Mouse (Mus musculus): ENCODE measurements around the gene Acsm5.

Acsm5 gene

GRCm38 (mm10) chr7:119519163-119519562, at the start of gene Acsm5:
Gene Acsm5 (plus strand): TSS chr7:119519463.
- DNase-seq (ENCODE audit: low spot score in 2 of 2): no peak

DNA sequence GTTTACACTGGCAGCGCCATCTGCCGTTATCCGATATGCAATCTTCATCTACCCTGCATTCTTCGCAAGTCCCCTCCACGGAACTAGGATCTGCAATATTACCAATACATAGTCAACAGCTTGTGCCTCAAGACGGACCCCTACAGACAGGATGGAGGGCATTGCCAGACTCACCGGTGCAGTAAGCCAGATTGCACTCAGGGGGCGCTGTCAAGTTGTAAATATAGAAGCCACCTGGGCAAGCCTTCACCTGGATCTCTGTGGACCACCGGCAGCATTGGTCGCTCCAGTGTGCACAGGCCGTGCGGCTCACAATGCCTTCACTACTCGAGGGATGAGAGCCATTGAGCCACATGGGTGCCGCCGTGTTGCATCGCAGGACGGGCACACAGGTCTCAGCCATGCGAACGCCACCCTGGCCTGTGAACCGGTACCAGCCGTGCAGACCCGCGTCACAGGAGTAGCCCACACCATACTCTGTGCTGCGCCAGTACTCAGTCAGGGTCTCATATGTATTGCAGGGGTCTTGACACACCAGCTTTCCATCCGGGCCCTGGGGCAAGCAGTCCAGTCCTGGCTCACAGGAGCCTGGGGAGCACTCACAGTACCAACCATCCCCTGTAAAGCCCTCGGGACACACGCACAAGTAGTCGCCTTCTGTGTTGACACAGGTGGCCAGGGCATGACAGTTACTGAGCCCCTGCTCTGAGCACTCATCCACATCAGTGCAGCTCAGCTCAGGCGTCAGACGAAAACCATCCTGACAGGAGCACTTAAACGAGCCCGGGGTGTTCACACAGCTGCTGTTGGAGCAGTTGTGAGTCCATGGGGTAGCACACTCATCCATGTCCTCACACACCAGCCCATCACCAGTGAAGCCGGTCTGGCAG, 42.5 kb upstream of the Acsm5 start:
- DNase-seq (ENCODE audit: low spot score in 2 of 2): no peak

- DNase-seq (ENCODE audit: low spot score in 2 of 2): no peak
These were observed 40.0 kb upstream of the Acsm5 start, which contains the start of gene Umod for GRCm38 (mm10) chr7:119479256-119479655. Gene Umod (minus strand): TSS chr7:119479282.

DNA sequence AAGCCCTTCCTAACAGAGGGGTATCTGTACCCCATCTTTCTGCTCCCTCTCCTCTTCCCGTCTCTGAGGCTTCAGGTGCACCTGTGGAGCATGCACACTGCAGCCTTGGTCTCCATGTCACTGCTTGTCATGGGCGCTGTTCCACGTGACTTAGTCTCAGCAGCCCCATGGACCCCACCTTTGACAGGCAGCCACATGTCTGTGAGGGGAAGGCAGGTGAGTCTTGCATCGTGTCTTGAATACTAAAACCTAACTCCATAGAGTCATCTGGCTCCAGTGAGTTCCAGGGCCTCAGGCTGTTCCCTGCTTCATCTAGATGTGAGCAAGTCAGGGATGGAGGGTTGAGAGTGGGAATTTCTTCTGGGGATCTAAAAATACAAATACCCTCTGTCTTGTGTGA, 35.1 kb upstream of the Acsm5 start:
- no peak for DNase-seq (ENCODE audit: low spot score in 2 of 2)

DNA sequence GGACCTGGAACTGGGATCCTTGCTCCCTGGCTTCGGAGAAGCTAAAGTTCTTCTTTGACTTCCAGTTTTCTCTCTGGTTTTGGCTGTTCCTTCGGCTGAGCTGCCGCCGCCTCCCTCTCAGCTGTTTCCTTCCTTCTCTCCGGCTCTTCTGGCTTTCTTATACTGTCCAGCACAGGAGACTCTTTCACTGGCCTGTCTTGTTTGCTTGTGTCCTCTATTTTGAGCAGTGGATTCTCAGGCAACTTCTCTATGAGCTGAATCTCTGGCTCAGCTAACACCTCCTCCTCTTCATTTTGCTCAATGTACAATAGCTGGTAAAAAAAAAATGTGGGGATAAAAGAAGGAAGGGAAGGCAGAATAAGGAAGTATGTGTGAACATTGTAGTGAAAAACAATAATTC, 32.6 kb upstream of the Acsm5 start:
- no peak for DNase-seq (ENCODE audit: low spot score in 2 of 2)

GRCm38 (mm10) chr7:119490041-119490780, 29.1 kb upstream of the Acsm5 start:
- DNase-seq (ENCODE audit: low spot score in 2 of 2): no peak

DNA sequence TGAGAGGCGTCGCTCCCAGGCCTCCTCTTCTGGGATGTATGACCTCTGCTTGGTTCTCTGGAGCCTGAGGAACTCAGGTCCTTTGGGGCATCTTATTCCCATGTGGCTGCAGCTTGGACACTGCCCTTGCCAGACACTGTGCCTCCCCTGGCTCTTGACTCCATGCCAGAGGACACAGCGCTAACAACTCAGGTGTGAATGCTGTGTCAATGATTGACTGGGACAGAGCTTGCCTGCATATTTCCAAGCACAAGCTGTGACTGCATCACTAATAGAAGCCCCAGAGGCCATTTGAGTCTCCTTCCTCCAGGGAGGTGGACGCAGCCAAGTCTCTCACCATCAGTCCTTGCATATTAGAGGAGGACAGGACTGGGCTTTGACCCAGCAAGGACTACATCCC, 8.1 kb upstream of the Acsm5 start:
- DNase-seq (ENCODE audit: low spot score in 2 of 2): no peak

- peak in 1 of 2 experiments; percentile 22 for DNase-seq (ENCODE audit: low spot score in 2 of 2)
These were observed 6.2 kb upstream of the Acsm5 start for GRCm38 (mm10) chr7:119513056-119513455.

DNA sequence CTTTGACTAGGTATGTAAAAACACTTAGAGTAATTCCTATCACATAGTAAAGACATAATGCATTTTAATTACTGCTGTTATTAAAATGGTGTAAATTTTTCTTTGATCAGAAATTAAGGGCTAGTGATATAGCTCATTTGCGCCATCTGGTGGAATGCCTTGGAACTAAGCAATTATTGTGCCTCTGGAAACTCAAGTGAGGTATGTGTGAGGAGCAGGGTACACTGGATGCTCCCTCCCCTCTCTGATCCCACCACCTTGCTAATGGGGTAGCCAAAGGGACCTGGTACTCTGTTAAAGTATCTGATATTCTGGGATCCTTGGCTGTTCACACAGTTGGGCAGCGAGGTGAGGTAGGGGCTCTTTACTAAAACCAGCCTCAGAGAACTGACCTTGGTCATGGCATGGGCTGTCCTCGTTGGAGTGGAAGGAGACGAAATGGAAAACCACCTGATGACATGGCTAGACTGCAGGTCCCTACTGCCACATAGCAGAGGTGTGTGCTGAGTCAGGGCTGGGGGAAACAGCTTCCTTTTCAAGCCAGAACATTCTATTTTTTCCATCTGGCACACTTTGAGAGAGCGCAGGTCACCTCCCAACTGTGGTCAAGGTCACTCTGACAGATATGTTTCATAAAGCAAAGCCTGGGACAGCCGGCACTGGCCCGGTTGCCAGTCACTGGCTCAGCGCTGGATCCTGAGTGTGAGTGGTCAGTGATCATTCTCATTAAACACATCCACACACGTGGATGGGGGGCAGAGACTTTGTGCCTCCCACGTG, 3.6 kb upstream of the Acsm5 start:
- peak in 1 of 2 experiments; percentile 35 for DNase-seq (ENCODE audit: low spot score in 2 of 2)

DNA sequence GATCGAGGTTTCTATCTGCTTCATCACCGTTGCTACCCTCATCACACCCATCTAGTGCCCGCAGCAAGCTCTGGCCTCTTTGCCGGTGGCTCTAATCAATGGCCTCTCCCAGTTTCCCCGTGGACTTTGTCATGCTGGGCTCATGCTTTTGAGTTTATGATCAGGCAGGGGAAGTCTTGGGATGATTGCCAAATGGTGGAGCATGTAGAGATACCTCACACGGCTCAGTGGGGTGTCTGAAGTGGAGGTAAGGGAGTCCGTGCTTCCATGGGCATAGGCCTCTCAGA, 3.0 kb upstream of the Acsm5 start:
- no peak for DNase-seq (ENCODE audit: low spot score in 2 of 2)

DNA sequence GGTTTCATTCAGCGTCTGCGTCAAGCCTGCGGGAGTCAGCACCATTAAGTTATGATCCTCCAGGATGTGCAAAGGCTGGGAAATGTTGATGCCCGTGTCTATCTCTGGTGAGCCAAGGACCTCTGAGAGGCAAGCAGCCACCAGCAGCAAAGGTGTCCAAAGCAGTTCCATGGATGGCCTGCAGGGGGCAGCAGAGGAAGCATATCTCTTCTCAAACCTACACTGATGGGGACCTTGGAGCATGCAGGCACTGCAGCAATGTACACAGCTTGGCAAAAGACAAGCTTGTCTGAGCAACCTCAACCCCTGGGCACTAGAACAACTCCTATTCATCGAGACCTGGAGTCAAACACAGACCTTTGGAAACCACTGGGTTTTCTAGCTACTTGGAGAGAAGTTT, 391 bp downstream of the Acsm5 start:
- peak; percentile 33 to 65 for DNase-seq (ENCODE audit: low spot score in 2 of 2)

DNA sequence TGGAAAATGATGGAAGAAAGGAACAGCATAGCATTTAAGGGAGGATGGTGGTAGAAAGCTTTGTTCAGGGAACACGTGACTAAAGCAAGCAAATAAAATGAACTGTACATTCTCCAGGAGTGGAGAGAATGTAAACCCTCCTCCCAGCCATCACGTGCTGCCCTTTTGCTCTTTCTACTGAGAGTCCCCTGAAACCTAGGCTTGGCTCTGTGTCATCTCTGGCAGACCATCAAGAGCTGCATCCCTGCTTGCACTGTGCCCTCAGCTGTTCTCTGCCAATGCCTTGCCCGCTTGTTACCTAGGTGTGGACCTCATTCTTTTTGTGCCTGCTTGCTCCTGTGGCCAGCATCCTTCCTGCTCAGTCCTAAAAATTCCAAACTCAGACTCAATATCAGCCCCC, 2.6 kb downstream of the Acsm5 start:
- DNase-seq (ENCODE audit: low spot score in 2 of 2): no peak

- DNase-seq (ENCODE audit: low spot score in 2 of 2): no peak
These were observed 3.1 kb downstream of the Acsm5 start for GRCm38 (mm10) chr7:119522385-119522784.

DNA sequence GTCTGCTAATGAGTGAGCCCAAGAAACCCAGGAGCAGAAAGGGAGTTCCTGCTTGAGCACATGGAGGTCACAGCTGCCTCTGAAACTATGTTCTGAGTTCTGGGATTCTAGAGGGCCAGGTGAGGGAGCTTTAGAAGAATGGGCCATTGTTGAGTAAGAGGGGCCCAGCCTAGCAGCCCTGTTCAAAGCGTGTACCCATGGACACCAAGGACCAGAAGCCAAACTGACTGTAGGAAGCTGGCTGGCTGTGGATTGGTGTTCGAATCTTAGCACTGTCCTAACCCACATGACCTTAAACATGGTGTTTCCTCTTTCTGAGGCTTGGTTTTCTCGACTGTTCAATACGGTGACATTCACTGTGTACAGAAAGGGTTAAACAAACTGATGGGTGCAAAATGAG, 4.1 kb downstream of the Acsm5 start, which contains the start of gene Pdilt:
Pdilt (minus strand) TSS at position 101 of the 400 bp plus-strand sequence.
- DNase-seq (ENCODE audit: low spot score in 2 of 2): no peak

DNA sequence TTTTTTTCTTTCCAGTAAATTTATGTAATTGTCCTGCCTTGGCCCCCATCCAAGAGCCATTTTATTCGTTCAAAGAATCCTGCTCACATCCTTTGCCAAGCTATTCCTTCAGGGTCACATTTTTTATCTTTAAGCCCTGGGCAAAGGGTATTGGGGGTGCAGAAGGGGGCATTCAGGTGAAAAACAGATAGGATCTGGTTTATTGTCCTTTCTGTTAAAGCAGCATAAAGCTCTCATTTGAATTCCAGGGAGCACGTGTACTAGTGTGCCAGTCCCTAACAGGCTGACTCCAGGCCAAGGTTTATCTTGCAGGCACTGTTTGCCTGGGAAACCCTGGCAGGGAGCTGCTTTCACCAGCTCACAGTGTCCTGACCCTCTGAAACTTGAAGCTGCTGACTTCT, 6.6 kb downstream of the Acsm5 start:
- peak; percentile 8 to 13 for DNase-seq (ENCODE audit: low spot score in 2 of 2)

DNA sequence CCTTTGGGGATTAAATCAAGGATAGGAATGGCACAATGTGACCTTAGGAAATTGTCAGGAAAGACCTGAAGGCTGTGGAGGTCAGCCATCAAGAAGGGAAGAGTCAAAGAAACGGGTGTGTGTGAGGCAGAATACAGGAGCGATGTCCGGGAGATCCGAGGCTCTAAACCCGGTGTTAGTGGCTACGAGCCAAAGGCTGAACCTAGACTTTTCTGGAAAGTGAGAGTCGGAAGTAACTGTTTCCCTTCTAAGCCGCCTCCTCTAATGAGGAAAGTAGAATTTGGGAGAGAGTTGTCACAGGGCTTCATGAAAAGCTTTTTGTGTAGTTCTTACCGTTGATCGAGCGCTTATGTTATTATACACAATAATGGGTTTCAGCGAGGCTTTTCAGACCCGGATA, 7.2 kb downstream of the Acsm5 start:
- DNase-seq (ENCODE audit: low spot score in 2 of 2): no peak

DNA sequence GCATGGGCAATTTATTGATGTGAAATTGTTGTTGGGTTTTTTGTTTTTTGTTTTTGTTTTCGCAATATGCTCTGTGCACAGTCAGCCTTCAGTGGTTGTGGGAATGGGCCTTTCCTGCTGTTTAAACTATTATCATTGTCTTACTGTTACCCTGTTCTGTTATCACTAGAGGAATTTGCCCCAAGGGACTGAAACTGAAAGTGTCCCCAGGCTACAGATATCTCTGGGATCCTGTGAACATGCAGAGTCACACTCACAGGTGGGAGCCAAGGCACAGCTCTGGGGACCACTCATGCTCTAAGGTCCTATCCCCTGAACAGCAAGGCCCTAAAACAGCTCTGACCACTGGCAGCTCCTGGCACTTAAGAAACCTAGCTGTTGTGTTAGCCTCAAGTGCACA, 7.9 kb downstream of the Acsm5 start:
- DNase-seq (ENCODE audit: low spot score in 2 of 2): no peak

DNA sequence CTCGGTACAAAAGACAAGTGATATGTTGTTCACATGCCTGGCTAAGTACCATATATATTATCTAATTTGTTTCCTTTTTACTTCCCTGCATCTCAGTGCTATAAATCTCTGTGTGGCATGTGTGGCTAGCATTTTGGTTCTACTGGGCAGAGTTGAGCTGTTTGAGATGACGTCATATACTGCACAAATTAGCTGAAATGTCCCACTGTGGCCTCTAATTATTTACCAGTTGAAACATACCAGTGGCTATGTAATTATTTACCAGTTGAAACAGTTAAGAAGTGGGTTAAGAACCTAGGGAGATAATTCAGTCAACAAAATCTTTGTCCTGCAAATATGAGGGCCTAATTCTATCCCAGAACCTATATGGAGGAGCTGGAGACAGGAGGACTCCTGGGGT, 8.3 kb downstream of the Acsm5 start:
- DNase-seq (ENCODE audit: low spot score in 2 of 2): no peak

- DNase-seq (ENCODE audit: low spot score in 2 of 2): no peak
These were observed 9.4 kb downstream of the Acsm5 start for GRCm38 (mm10) chr7:119528617-119529016.

DNA sequence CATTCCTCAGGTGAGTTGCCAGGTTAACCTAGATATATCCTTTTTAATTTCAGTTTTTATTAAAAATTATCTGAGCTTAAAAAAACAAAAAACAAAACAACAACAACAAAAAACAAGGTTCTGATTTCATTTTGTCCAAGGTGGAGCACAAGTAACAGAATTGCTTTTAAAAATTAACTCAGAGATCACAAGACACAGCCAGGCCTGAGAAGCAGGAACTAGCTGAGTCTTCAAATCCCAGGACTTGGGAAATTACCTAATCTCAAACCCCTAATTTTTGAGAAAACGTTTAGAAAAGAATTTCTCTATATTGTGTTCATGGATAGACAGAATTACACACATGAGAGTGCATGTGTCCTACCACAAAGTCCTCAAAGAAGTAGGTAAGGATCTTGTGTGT, 13.7 kb downstream of the Acsm5 start:
- DNase-seq (ENCODE audit: low spot score in 2 of 2): no peak

DNA sequence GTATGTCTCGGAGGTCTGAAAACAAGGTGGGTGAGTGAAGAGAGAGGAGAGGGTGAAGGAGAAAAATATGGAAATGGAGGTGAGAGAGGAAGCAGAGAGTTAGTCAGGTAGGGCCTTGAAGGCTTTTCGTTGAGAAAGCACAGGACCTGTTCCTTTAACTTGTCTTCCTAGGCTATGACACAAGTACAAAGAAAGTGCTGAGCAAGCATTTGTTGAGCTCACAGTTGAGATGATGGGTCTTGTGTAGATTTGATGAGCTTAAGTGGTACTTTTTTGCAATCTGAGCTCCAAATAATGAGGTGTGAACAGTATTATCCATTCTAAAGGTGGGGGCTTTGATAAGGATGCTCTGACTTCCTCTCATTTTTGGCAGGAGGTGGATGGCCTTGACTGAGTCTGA, 15.1 kb downstream of the Acsm5 start:
- no peak for DNase-seq (ENCODE audit: low spot score in 2 of 2)

DNA sequence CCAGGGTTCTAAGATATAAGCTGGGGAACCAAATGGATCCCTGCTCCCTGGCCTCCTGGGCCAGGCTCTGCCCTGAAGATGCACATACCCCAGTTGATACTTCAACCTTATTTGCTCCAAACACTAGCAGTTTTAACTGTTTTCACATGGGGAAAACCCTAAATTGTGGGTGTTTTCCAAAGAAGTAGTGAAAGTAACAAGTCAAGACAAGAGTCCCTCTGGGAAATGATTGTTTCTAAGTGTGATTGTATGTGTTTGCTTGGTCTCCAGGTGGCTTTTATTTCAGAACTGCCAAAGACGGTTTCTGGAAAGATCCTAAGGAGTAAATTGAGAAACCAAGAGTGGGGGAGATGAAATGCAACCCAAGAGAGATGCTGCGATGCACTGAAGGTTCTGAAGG, 23.2 kb downstream of the Acsm5 start:
- no peak for DNase-seq (ENCODE audit: low spot score in 2 of 2)

Data from frontal cortex, postnatal 10 days (tissue).